Mouse (Mus musculus): ENCODE measurements around the gene Pde4b. TPM values are rescaled to one million over a fixed set of nuclear protein-coding genes. Genes with fewer than 3 reads are reported as not detected.

The Pde4b gene
- polyA plus RNA-seq, 1 experiment from 2014 or later: 14.5 TPM

GRCm38 (mm10) chr4:102209773-102210172 lies 122.4 kb downstream of the Pde4b start:
- Histone ChIP-seq H3K36me3 (ENCODE audit: poor library complexity, severe bottlenecking) (no peaks in the 10 kb centered on the region), H3K4me2 (no peak overlapping the region), H3K27ac (no peak overlapping the region), H3K9me3 (replicated peaks) (no peaks in the 10 kb centered on the region), H3K4me1 (no peaks in the 10 kb centered on the region), H3K9ac (no peak overlapping the region), H3K27me3 (no peaks in the 10 kb centered on the region), H3K4me3 (no peak overlapping the region)
- 83% methylated on average over 2 of the region's 2 CpGs for WGBS
- ATAC-seq: no peak

- H3K4me3 ChIP-seq: no peak overlapping the region
- peaks cover 3% of the 10 kb centered on the region; the same call in 1 of the 2 replicates for H3K4me1 ChIP-seq
- no peaks in the 10 kb centered on the region for H3K36me3 ChIP-seq (ENCODE audit: poor library complexity, severe bottlenecking)
- H3K27ac ChIP-seq: no peak overlapping the region
- H3K27me3 ChIP-seq: no peaks in the 10 kb centered on the region
- H3K9me3 ChIP-seq (replicated peaks): no peaks in the 10 kb centered on the region
- no peak overlapping the region for H3K4me2 ChIP-seq
- no peak overlapping the region for H3K9ac ChIP-seq
- no peak for ATAC-seq
These were observed 139.4 kb downstream of the Pde4b start for GRCm38 (mm10) chr4:102226700-102227099.

- H3K4me2 ChIP-seq: no peak overlapping the region
- H3K36me3 ChIP-seq (ENCODE audit: poor library complexity, severe bottlenecking): no peaks in the 10 kb centered on the region
- no peaks in the 10 kb centered on the region for H3K9me3 ChIP-seq (replicated peaks)
- peaks cover 3% of the 10 kb centered on the region; the same call in 1 of the 2 replicates for H3K4me1 ChIP-seq
- H3K27ac ChIP-seq: peak overlapping the region; percentile 35; the same call in 1 of the 2 replicates
- H3K4me3 ChIP-seq: no peak overlapping the region
- no peaks in the 10 kb centered on the region for H3K27me3 ChIP-seq
- peak; percentile 46; the same call in 1 of the 2 replicates for ATAC-seq
- WGBS: 43% methylated on average over 7 of the region's 7 CpGs
- H3K9ac ChIP-seq: no peak overlapping the region
These were observed 141.7 kb downstream of the Pde4b start for GRCm38 (mm10) chr4:102228953-102229586.

DNA sequence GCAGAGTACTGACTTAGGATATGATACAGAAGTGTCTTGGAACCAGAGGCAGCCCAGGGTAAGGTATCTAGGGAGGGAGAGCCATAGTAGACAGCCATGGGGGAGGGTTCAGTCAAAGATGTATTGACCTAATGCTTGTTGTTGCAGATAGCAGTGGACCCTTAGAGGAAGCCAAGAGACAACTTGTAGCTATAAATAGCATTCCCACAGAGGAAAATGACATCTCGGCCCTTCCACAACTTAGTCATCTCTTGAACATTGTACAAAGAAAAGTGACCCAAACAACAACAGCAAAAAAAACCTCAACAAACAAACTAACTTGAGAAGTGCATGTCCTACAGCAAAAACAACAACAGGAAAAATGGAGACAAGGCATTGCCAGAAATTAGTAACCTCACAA lies 143.6 kb downstream of the Pde4b start:
- Histone ChIP-seq H3K9me3 (replicated peaks) (no peaks in the 10 kb centered on the region), H3K27me3 (no peaks in the 10 kb centered on the region), H3K4me3 (no peak overlapping the region), H3K9ac (no peak overlapping the region), H3K4me2 (no peak overlapping the region), H3K36me3 (ENCODE audit: poor library complexity, severe bottlenecking) (no peaks in the 10 kb centered on the region), H3K27ac (no peak overlapping the region), H3K4me1 (peaks cover 11% of the 10 kb centered on the region)
- no peak for ATAC-seq
- 96% methylated on average over 1 of the region's 1 CpGs for WGBS

DNA sequence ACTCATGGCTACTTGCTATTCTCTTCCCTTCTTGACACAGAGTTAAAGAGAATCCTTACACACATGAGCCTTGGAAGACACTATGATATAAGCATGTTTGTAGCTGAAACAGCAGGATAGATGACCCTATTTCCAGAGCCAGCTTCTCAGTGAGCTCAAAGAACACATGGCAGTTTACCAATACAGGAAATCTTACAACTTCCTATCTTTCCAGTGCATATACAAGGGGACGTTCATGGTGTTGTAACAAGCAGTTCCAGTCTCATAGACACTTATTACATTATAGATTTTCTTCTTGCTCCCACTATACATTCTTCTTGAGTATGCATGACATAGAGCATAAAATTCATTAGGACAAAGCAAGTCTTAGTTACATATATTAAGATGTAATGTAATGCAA lies 146.3 kb downstream of the Pde4b start:
- H3K9me3 ChIP-seq (replicated peaks): no peaks in the 10 kb centered on the region
- H3K9ac ChIP-seq: no peak overlapping the region
- H3K36me3 ChIP-seq (ENCODE audit: poor library complexity, severe bottlenecking): no peaks in the 10 kb centered on the region
- H3K4me1 ChIP-seq: peaks cover 11% of the 10 kb centered on the region
- H3K27ac ChIP-seq: no peak overlapping the region
- no peak overlapping the region for H3K4me3 ChIP-seq
- no peaks in the 10 kb centered on the region for H3K27me3 ChIP-seq
- no peak overlapping the region for H3K4me2 ChIP-seq
- 89% methylated on average over 1 of the region's 1 CpGs for WGBS
- no peak for ATAC-seq

GRCm38 (mm10) chr4:102235151-102235550 lies 147.8 kb downstream of the Pde4b start:
- Histone ChIP-seq H3K36me3 (ENCODE audit: poor library complexity, severe bottlenecking) (no peaks in the 10 kb centered on the region), H3K4me2 (no peak overlapping the region), H3K4me1 (peaks cover 22% of the 10 kb centered on the region), H3K4me3 (no peak overlapping the region), H3K27ac (no peak overlapping the region), H3K9me3 (replicated peaks) (no peaks in the 10 kb centered on the region), H3K27me3 (no peaks in the 10 kb centered on the region), H3K9ac (no peak overlapping the region)
- 39% methylated on average over 2 of the region's 2 CpGs for WGBS
- ATAC-seq: no peak

- no peaks in the 10 kb centered on the region for H3K36me3 ChIP-seq (ENCODE audit: poor library complexity, severe bottlenecking)
- peaks cover 31% of the 10 kb centered on the region for H3K4me1 ChIP-seq
- ATAC-seq: peak; percentile 67; the same call in 1 of the 2 replicates
- no peaks in the 10 kb centered on the region for H3K9me3 ChIP-seq (replicated peaks)
- no peak overlapping the region for H3K4me2 ChIP-seq
- no peak overlapping the region for H3K9ac ChIP-seq
- 42% methylated on average over 2 of the region's 2 CpGs for WGBS
- no peaks in the 10 kb centered on the region for H3K27me3 ChIP-seq
- H3K27ac ChIP-seq: no peak overlapping the region; the same call in 1 of the 2 replicates
- H3K4me3 ChIP-seq: no peak overlapping the region
These were observed 151.8 kb downstream of the Pde4b start for GRCm38 (mm10) chr4:102239102-102239501.

- Histone ChIP-seq H3K9me3 (replicated peaks) (no peaks in the 10 kb centered on the region), H3K4me3 (no peak overlapping the region), H3K4me2 (no peak overlapping the region), H3K27ac (peak overlapping the region; percentile 60), H3K9ac (no peak overlapping the region), H3K4me1 (peaks cover 29% of the 10 kb centered on the region), H3K36me3 (ENCODE audit: poor library complexity, severe bottlenecking) (no peaks in the 10 kb centered on the region), H3K27me3 (no peaks in the 10 kb centered on the region)
- ATAC-seq: peak; percentile 87
- WGBS: 61% methylated on average over 12 of the region's 12 CpGs
These were observed 152.5 kb downstream of the Pde4b start for GRCm38 (mm10) chr4:102239657-102240390.

DNA sequence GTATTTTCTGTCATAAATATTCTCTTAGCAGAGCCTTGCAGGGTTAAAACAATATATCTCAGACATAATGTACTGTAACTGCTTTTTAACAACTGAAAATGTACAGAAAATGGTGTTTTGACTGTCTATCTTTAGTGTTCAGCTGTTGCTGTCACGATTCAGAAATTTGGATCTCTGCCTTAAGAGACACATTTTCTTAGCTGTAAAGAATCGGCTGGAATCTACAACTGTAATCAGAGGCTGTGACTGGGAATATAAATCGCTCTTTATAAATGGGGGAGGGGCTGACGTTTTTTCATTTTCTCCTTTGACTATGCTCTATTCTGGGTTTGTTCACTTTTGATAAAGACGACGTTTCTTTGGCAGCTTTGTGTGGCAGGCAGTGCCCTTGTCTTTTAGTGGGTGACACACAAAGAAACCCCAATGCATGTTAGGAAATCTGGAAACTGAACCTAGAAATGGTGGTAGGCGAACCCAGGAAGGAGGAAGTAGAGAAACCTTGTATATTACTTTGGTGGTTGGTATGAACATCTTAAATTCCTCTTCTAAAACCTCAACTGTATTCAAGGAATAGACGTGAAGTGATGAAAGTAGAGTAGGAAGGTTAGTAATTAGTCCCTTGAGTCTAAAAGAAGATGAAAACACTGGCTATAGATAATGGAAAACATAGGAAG lies 153.5 kb downstream of the Pde4b start:
- no peaks in the 10 kb centered on the region for H3K9me3 ChIP-seq (replicated peaks)
- H3K4me2 ChIP-seq: no peak overlapping the region
- WGBS: 62% methylated on average over 8 of the region's 8 CpGs
- peaks cover 22% of the 10 kb centered on the region for H3K4me1 ChIP-seq
- H3K27me3 ChIP-seq: no peaks in the 10 kb centered on the region
- no peak overlapping the region for H3K4me3 ChIP-seq
- no peak overlapping the region for H3K9ac ChIP-seq
- peak overlapping the region; percentile 60; the same call in 1 of the 2 replicates for H3K27ac ChIP-seq
- ATAC-seq: peak; percentile 43; the same call in 1 of the 2 replicates
- no peaks in the 10 kb centered on the region for H3K36me3 ChIP-seq (ENCODE audit: poor library complexity, severe bottlenecking)

- Histone ChIP-seq H3K36me3 (ENCODE audit: poor library complexity, severe bottlenecking) (no peaks in the 10 kb centered on the region), H3K9ac (0 out of 2 replicates have a peak overlapping the region, but pooled peaks have one; percentile 63), H3K27ac (no peak overlapping the region), H3K4me2 (peak overlapping the region; percentile 72), H3K4me3 (peak overlapping the region; percentile 42), H3K27me3 (no peaks in the 10 kb centered on the region), H3K9me3 (replicated peaks) (no peaks in the 10 kb centered on the region), H3K4me1 (peaks cover 17% of the 10 kb centered on the region; the same call in 1 of the 2 replicates)
- ATAC-seq: peak; percentile 39
These were observed 166.7 kb downstream of the Pde4b start for GRCm38 (mm10) chr4:102253994-102254393.

DNA sequence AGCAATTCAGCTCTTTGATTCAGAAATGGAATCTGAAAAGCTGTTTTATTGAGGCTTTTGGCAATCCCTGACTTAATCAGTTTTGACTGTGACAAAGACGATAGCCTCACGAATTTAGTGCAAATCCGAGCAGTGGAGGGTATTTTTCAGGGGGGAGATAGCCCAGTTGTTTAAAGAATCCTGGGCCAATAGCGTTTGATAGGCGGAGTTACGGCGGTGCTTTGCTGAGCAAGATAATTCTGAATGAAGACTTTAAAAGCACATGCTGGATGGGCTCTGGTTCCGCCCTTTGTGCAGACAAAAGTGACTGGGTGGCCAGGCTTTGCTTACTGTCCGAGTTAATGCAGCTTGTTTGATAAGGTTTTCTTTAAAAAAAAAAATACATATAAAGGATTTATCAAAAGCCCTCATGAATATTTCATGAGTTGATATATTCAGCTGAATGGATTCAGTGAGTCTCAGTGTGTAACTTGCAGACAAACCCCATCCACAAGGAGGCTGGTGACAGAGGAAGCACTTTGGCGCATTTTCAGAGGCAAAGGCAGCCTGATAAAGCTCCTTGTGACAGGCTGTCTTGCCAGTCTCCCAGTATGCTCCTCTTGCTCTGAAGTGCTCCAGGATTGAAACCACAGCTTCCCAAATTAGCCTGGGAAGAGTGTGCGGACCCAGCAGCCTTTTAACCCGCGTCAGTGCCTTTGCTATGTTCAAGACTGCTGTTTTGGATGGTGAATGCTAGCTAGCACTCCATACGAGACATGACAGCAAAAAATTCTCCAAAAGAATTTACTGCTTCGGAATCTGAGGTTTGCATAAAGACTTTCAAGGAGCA lies 167.3 kb downstream of the Pde4b start:
- peak; percentile 89 for ATAC-seq
- 2% methylated on average over 15 of the region's 15 CpGs for WGBS
- Histone ChIP-seq H3K27ac (peak overlapping the region; percentile 73), H3K4me3 (peak overlapping the region; percentile 42), H3K4me2 (peak overlapping the region; percentile 72), H3K4me1 (peaks cover 17% of the 10 kb centered on the region; the same call in 1 of the 2 replicates), H3K9ac (peak overlapping the region; percentile 63), H3K9me3 (replicated peaks) (no peaks in the 10 kb centered on the region), H3K27me3 (no peaks in the 10 kb centered on the region), H3K36me3 (ENCODE audit: poor library complexity, severe bottlenecking) (no peaks in the 10 kb centered on the region)

All from forebrain, embryonic 13.5 days (tissue).